Mouse (Mus musculus) ES-E14 (cell line): ENCODE results near the gene Lcp1.
A peak's percentile ranks its signal among the peaks of the same experiment; 100 is the strongest.

Experiments used
- CHD2 ChIP-seq: IDR thresholded peaks from 2 replicates; pipeline ENCODE4 v1.6.1; 2014; ENCODE audit warnings: mild to moderate bottlenecking, low read depth, low read length, inconsistent platforms
- HCFC1 ChIP-seq: IDR thresholded peaks from 2 replicates; pipeline ENCODE4 v1.6.1; 2012; ENCODE audit warnings: low read length, inconsistent platforms, borderline replicate concordance; ENCODE audit not compliant: insufficient read depth
- MAFK ChIP-seq: IDR thresholded peaks from 2 replicates; pipeline ENCODE4 v1.6.1; 2014; ENCODE audit warnings: mild to moderate bottlenecking, low read depth, low read length, inconsistent platforms; ENCODE audit not compliant: insufficient read depth
- ZC3H11A ChIP-seq: IDR thresholded peaks from 2 replicates; pipeline ENCODE4 v1.6.1; 2012; ENCODE audit warnings: low read depth, mild to moderate bottlenecking, inconsistent platforms, low read length, borderline replicate concordance

DNA sequence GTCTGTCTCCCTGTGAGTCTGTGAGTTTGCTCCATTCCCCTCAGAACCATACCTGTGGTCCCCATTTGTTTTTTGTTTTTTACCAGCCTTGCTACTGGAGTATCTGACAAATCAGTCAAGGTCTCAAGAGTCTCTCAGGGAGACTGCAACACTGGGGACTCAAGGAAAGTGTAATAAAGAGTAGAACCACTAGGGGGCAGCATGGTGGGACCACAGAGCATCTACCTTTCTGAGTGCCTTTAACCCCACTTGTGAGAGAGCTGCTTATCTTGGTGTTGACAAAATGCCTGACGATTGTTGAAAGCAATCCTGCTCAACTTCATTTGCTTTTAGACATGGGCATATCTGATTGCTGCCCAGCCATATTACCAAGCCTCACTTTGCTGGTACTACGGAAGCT, 98.9 kb downstream of the Lcp1 start:
- TF ChIP-seq ZC3H11A (peak; percentile 26; the same call in 1 of the 2 replicates), MAFK (no peak), HCFC1 (no peak), CHD2 (no peak)
